Mouse (Mus musculus): ENCODE measurements around the gene Gabbr2. TPM values are rescaled to one million over a fixed set of nuclear protein-coding genes. Genes with fewer than 3 reads are reported as not detected.

Gabbr2 gene
- polyA plus RNA-seq, 1 experiment = not detected

DNA sequence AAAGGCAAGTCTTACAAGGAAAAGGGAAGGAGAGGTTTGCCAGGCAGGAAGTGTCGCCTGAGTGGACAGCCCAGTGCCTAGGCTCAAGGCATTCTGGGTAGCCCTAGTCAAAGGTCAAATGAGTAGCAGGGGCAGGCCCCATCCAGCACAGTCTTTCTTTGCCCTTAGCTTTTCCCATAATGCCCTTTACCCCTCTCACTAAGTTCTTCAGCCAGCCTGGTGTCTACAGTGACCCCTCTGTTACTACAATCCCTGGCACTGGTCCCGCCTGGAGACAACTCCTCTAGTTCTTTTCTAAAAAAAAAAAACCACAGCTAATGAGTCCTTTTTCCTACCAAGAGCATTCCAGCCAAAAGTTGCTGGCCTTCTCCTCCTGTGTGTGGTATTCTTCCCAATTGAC lies 122.3 kb downstream of the Gabbr2 start:
- no peak overlapping the region for H3K4me3 ChIP-seq (ENCODE audit: insufficient read depth, poor library complexity, severe bottlenecking)
- no peaks in the 10 kb centered on the region for H3K79me3 ChIP-seq (ENCODE audit: low read depth)
- TF ChIP-seq MYOD1 (IDR thresholded peaks at IDR 0.05; ENCODE audit: control insufficient read depth, insufficient read length, low read depth) = no peak
- TF ChIP-seq FOSL1 (IDR thresholded peaks at IDR 0.05; ENCODE audit: insufficient read depth, low read length, poor library complexity, severe bottlenecking) = no peak
- no peak for TF ChIP-seq CEBPB (IDR thresholded peaks at IDR 0.05; ENCODE audit: low read depth)
- TF ChIP-seq CTCF (IDR thresholded peaks at IDR 0.05; ENCODE audit: control insufficient read depth, insufficient read depth, insufficient read length) = no peak
- no peak for TF ChIP-seq USF1 (IDR thresholded peaks at IDR 0.05; ENCODE audit: low read depth)
- no peak for TF ChIP-seq MAX (IDR thresholded peaks at IDR 0.05)
- no peak for TF ChIP-seq MYOG (IDR thresholded peaks at IDR 0.05; ENCODE audit: control insufficient read depth, extremely low read depth, insufficient read length)
- no peak overlapping the region for H3ac ChIP-seq (ENCODE audit: control insufficient read depth, insufficient read length, low read depth)
- H3K79me2 ChIP-seq (ENCODE audit: control insufficient read depth, insufficient read depth) = no peaks in the 10 kb centered on the region
- no peaks in the 10 kb centered on the region for H3K27me3 ChIP-seq (ENCODE audit: control insufficient read depth, insufficient read depth, insufficient read length)
- H3K36me3 ChIP-seq (ENCODE audit: control insufficient read depth, insufficient read depth) = no peaks in the 10 kb centered on the region

GRCm38 (mm10) chr4:46868921-46869320 lies 122.8 kb downstream of the Gabbr2 start:
- H3K79me2 ChIP-seq (ENCODE audit: control insufficient read depth, insufficient read depth) = no peaks in the 10 kb centered on the region
- H3K36me3 ChIP-seq (ENCODE audit: control insufficient read depth, insufficient read depth) = no peaks in the 10 kb centered on the region
- TF ChIP-seq CEBPB (IDR thresholded peaks at IDR 0.05; ENCODE audit: low read depth) (no peak), CTCF (IDR thresholded peaks at IDR 0.05; ENCODE audit: control insufficient read depth, insufficient read depth, insufficient read length) (no peak), USF1 (IDR thresholded peaks at IDR 0.05; ENCODE audit: low read depth) (no peak), FOSL1 (IDR thresholded peaks at IDR 0.05; ENCODE audit: insufficient read depth, low read length, poor library complexity, severe bottlenecking) (no peak), MYOD1 (IDR thresholded peaks at IDR 0.05; ENCODE audit: control insufficient read depth, insufficient read length, low read depth) (no peak), MAX (IDR thresholded peaks at IDR 0.05) (no peak), MYOG (IDR thresholded peaks at IDR 0.05; ENCODE audit: control insufficient read depth, extremely low read depth, insufficient read length) (no peak)

GRCm38 (mm10) chr4:46868181-46868580 lies 123.5 kb downstream of the Gabbr2 start:
- H3K4me3 ChIP-seq (ENCODE audit: insufficient read depth, poor library complexity, severe bottlenecking) = no peak overlapping the region
- no peaks in the 10 kb centered on the region for H3K79me3 ChIP-seq (ENCODE audit: low read depth)
- H3K27me3 ChIP-seq (ENCODE audit: control insufficient read depth, insufficient read depth, insufficient read length) = no peaks in the 10 kb centered on the region
- H3K79me2 ChIP-seq (ENCODE audit: control insufficient read depth, insufficient read depth) = no peaks in the 10 kb centered on the region
- TF ChIP-seq CTCF (IDR thresholded peaks at IDR 0.05; ENCODE audit: control insufficient read depth, insufficient read depth, insufficient read length) (no peak), USF1 (IDR thresholded peaks at IDR 0.05; ENCODE audit: low read depth) (peak; percentile 39)
- H3ac ChIP-seq (ENCODE audit: control insufficient read depth, insufficient read length, low read depth) = no peak overlapping the region
- H3K36me3 ChIP-seq (ENCODE audit: control insufficient read depth, insufficient read depth) = no peaks in the 10 kb centered on the region

More at GRCm38 (mm10) chr4:46868921-46869320, 122.8 kb downstream of the Gabbr2 start:
- H3K27me3 ChIP-seq (ENCODE audit: control insufficient read depth, insufficient read depth, insufficient read length) = no peaks in the 10 kb centered on the region
- H3ac ChIP-seq (ENCODE audit: control insufficient read depth, insufficient read length, low read depth) = no peak overlapping the region
- H3K79me3 ChIP-seq (ENCODE audit: low read depth) = no peaks in the 10 kb centered on the region
- H3K4me3 ChIP-seq (ENCODE audit: insufficient read depth, poor library complexity, severe bottlenecking) = no peak overlapping the region

DNA sequence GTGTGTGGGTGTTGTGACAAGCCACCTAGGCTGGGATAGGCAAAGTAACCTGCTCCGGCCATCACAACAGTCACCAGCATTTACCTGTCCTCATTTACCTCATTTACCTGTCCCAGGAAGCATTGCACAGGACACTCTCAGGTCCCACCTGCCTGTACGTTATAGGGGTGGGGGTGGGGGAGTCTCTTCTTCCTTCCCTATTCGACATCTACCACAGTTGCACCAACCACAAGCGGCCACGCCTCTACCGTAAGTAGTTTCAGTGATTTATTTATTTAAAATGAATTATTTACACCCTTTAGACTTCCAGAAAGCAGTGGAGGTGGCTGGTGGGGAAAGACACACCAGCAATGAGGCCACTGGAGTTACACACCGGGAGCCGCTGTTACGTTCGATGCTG lies 123.9 kb downstream of the Gabbr2 start:
- no peak overlapping the region for H3ac ChIP-seq (ENCODE audit: control insufficient read depth, insufficient read length, low read depth)
- no peaks in the 10 kb centered on the region for H3K79me3 ChIP-seq (ENCODE audit: low read depth)
- H3K4me3 ChIP-seq (ENCODE audit: insufficient read depth, poor library complexity, severe bottlenecking) = no peak overlapping the region
- no peaks in the 10 kb centered on the region for H3K36me3 ChIP-seq (ENCODE audit: control insufficient read depth, insufficient read depth)
- H3K27me3 ChIP-seq (ENCODE audit: control insufficient read depth, insufficient read depth, insufficient read length) = no peaks in the 10 kb centered on the region
- no peaks in the 10 kb centered on the region for H3K79me2 ChIP-seq (ENCODE audit: control insufficient read depth, insufficient read depth)
- TF ChIP-seq USF1 (IDR thresholded peaks at IDR 0.05; ENCODE audit: low read depth) = no peak

- H3ac ChIP-seq (ENCODE audit: control insufficient read depth, insufficient read length, low read depth) = no peak overlapping the region
- TF ChIP-seq MYOG (IDR thresholded peaks at IDR 0.05; ENCODE audit: control insufficient read depth, extremely low read depth, insufficient read length) (no peak), CEBPB (IDR thresholded peaks at IDR 0.05; ENCODE audit: low read depth) (no peak), CTCF (IDR thresholded peaks at IDR 0.05; ENCODE audit: control insufficient read depth, insufficient read depth, insufficient read length) (no peak), MAX (IDR thresholded peaks at IDR 0.05) (no peak), USF1 (IDR thresholded peaks at IDR 0.05; ENCODE audit: low read depth) (no peak), MYOD1 (IDR thresholded peaks at IDR 0.05; ENCODE audit: control insufficient read depth, insufficient read length, low read depth) (no peak), FOSL1 (IDR thresholded peaks at IDR 0.05; ENCODE audit: insufficient read depth, low read length, poor library complexity, severe bottlenecking) (no peak)
These were observed 125.6 kb downstream of the Gabbr2 start for GRCm38 (mm10) chr4:46866070-46866469.

DNA sequence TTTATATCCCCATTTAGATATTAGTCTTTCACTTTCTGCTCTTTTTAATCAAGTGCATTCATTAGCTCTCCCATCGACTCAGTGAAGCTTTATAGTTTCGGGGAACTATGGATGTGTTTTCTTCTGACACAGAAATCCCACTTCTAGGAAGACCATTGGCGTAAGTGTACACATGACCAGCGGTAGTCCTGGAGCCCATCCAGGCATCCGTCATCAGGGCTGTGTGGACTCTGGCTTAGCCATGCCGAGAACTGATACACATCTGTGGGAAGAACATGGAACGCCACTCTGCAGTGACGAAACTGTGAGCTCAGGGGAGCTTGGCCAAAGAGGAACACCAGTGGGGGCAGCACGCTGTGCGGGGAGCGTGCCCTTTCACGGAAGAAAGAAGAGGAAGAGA lies 128.0 kb downstream of the Gabbr2 start:
- no peaks in the 10 kb centered on the region for H3K79me3 ChIP-seq (ENCODE audit: low read depth)
- H3K27me3 ChIP-seq (ENCODE audit: control insufficient read depth, insufficient read depth, insufficient read length) = no peaks in the 10 kb centered on the region
- H3K79me2 ChIP-seq (ENCODE audit: control insufficient read depth, insufficient read depth) = no peaks in the 10 kb centered on the region
- no peaks in the 10 kb centered on the region for H3K36me3 ChIP-seq (ENCODE audit: control insufficient read depth, insufficient read depth)
- no peak overlapping the region for H3ac ChIP-seq (ENCODE audit: control insufficient read depth, insufficient read length, low read depth)
- no peak for TF ChIP-seq CTCF (IDR thresholded peaks at IDR 0.05; ENCODE audit: control insufficient read depth, insufficient read depth, insufficient read length)
- no peak for TF ChIP-seq MAX (IDR thresholded peaks at IDR 0.05)
- no peak for TF ChIP-seq CEBPB (IDR thresholded peaks at IDR 0.05; ENCODE audit: low read depth)
- TF ChIP-seq MYOD1 (IDR thresholded peaks at IDR 0.05; ENCODE audit: control insufficient read depth, insufficient read length, low read depth) = no peak
- no peak for TF ChIP-seq USF1 (IDR thresholded peaks at IDR 0.05; ENCODE audit: low read depth)
- TF ChIP-seq MYOG (IDR thresholded peaks at IDR 0.05; ENCODE audit: control insufficient read depth, extremely low read depth, insufficient read length) = no peak
- no peak for TF ChIP-seq FOSL1 (IDR thresholded peaks at IDR 0.05; ENCODE audit: insufficient read depth, low read length, poor library complexity, severe bottlenecking)
- no peak overlapping the region for H3K4me3 ChIP-seq (ENCODE audit: insufficient read depth, poor library complexity, severe bottlenecking)

More at GRCm38 (mm10) chr4:46866070-46866469, 125.6 kb downstream of the Gabbr2 start:
- Histone ChIP-seq H3K36me3 (ENCODE audit: control insufficient read depth, insufficient read depth) (no peaks in the 10 kb centered on the region), H3K4me3 (ENCODE audit: insufficient read depth, poor library complexity, severe bottlenecking) (no peak overlapping the region), H3K27me3 (ENCODE audit: control insufficient read depth, insufficient read depth, insufficient read length) (no peaks in the 10 kb centered on the region), H3K79me2 (ENCODE audit: control insufficient read depth, insufficient read depth) (no peaks in the 10 kb centered on the region), H3K79me3 (ENCODE audit: low read depth) (no peaks in the 10 kb centered on the region)

Measured in C2C12 (cell line).